Mouse (Mus musculus) myocyte (in vitro differentiated cells): Measurements from ENCODE around the gene Hook2.

Experiments
- CEBPB ChIP-seq: IDR thresholded peaks from 2 replicates; pipeline ENCODE4 v1.6.1; 2011; ENCODE audit warnings: mild to moderate bottlenecking, moderate library complexity; ENCODE audit not compliant: poor library complexity, insufficient read depth, severe bottlenecking
- MAX ChIP-seq: IDR thresholded peaks from one replicate; pipeline ENCODE4 v1.6.1; 2011; ENCODE audit warnings: low read depth, mild to moderate bottlenecking, control low read depth
- MYOD1 ChIP-seq, 3 experiments: IDR thresholded peaks; one replicate each; pipeline ENCODE4 v1.6.1; 2011; ENCODE audit warnings: control low read depth in 2 of 3, low read depth in 2 of 3, mild to moderate bottlenecking in 2 of 3, moderate library complexity in 1 of 3; ENCODE audit not compliant: insufficient read length in 2 of 3, control insufficient read depth in 1 of 3
- MYOG ChIP-seq, 3 experiments: IDR thresholded peaks; one replicate each; pipeline ENCODE4 v1.6.1; 2011; ENCODE audit warnings: control low read depth in 2 of 3, low read depth in 2 of 3, mild to moderate bottlenecking in 2 of 3; ENCODE audit not compliant: insufficient read length in 2 of 3, control insufficient read depth in 1 of 3, insufficient read depth in 1 of 3
- POLR2A ChIP-seq: IDR thresholded peaks from one replicate; pipeline ENCODE4 v1.6.1; 2011; ENCODE audit warnings: low read depth, mild to moderate bottlenecking, control low read depth, moderate library complexity; ENCODE audit not compliant: insufficient read length
- POLR2AphosphoS2 ChIP-seq: IDR thresholded peaks from one replicate; pipeline ENCODE4 v1.6.1; 2011; ENCODE audit warnings: low read depth, control low read depth; ENCODE audit not compliant: insufficient read length
- SRF ChIP-seq: IDR thresholded peaks from one replicate; pipeline ENCODE4 v1.6.1; 2011; ENCODE audit warnings: low read depth; ENCODE audit not compliant: control insufficient read depth, insufficient read length
- TCF12 ChIP-seq: IDR thresholded peaks from one replicate; pipeline ENCODE4 v1.6.1; 2011; ENCODE audit warnings: mild to moderate bottlenecking, control low read depth; ENCODE audit not compliant: poor library complexity, insufficient read depth, severe bottlenecking
- USF1 ChIP-seq: IDR thresholded peaks from one replicate; pipeline ENCODE4 v1.6.1; 2011; ENCODE audit warnings: low read depth, mild to moderate bottlenecking, control low read depth, moderate library complexity

- no peak for TF ChIP-seq MAX
- no peak for TF ChIP-seq POLR2A
- no peak for TF ChIP-seq POLR2AphosphoS2
- TF ChIP-seq TCF12: no peak
- TF ChIP-seq MYOG (IDR thresholded peaks at IDR 0.05; ENCODE audit: control insufficient read depth in 1 of 3, insufficient read depth in 1 of 3, insufficient read length in 2 of 3, low read depth in 2 of 3): no peak
- no peak for TF ChIP-seq USF1
- TF ChIP-seq MYOD1 (IDR thresholded peaks at IDR 0.05; ENCODE audit: control insufficient read depth in 1 of 3, insufficient read length in 2 of 3, low read depth in 2 of 3): no peak
- TF ChIP-seq SRF: no peak
- TF ChIP-seq CEBPB: no peak
These were observed 15.8 kb upstream of the Hook2 start for GRCm38 (mm10) chr8:84974543-84975142.
